Mouse (Mus musculus): Measurements from ENCODE around the gene Cnih3. TPM values are rescaled to one million over a fixed set of nuclear protein-coding genes. Genes with fewer than 3 reads are reported as not detected.

Gene Cnih3
- polyA plus RNA-seq, 1 experiment from 2014 or later, result 9.6 TPM

DNA sequence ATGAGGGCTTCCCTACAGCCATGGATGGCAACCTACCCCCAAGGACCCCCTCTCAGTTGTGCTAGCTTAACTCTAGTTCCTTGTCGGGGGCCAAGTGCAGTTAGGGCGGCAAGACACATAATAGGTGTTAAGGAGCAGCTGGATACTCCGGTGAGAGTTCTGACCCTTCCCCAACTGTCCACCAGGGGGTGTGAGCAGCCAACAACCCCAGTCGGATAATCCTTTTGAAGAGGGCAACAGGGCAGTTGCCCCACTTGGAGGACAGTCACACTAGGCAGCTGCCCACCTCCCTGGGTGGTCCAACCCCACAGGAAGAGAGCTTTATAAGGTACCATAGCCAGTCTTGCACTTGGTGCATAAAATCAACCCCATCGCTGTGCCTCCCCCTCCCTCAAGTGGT lies 112.6 kb downstream of the Cnih3 start:
- no peaks in the 10 kb centered on the region for H3K27me3 ChIP-seq

DNA sequence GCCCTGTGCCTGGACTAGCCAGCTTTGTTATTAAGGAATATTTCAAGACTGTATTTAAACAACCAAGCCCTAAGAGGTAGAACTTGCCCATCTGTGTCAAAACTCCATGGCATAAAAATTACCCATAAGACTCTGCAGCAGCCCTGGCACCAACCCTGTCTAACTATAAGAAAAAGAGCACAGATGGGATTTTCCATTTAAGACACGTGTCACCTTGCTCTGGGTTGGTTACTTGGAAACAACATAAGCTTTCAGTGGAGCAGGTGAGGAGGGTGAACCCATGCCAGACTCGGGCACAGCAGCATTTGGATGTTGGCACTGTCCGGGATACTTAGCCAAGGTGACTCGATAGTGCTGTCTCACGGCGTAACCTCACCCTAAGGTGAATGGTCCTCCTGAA lies 113.6 kb downstream of the Cnih3 start:
- no peak for ATAC-seq (ENCODE audit: low read depth)
- Histone ChIP-seq H3K9me3 (0 out of 2 replicates have a peak, but pooled peaks cover 2% of the 10 kb centered on the region), H3K36me3 (no peaks in the 10 kb centered on the region), H3K4me1 (replicated peaks) (peaks cover 10% of the 10 kb centered on the region), H3K4me3 (no peak overlapping the region), H3K27me3 (no peaks in the 10 kb centered on the region), H3K27ac (replicated peaks) (no peak overlapping the region), H3K4me2 (no peak overlapping the region), H3K9ac (no peak overlapping the region)
- 89% methylated on average over 6 of the region's 6 CpGs for WGBS

More for the DNA sequence above, 112.6 kb downstream of the Cnih3 start:
- ATAC-seq (ENCODE audit: low read depth), result no peak
- H3K27ac ChIP-seq (replicated peaks), result no peak overlapping the region
- WGBS, result 53% methylated on average over 5 of the region's 5 CpGs
- no peak overlapping the region for H3K4me3 ChIP-seq
- no peak overlapping the region for H3K9ac ChIP-seq
- H3K4me2 ChIP-seq, result no peak overlapping the region
- no peaks in the 10 kb centered on the region for H3K9me3 ChIP-seq
- peaks cover 10% of the 10 kb centered on the region for H3K4me1 ChIP-seq (replicated peaks)
- no peaks in the 10 kb centered on the region for H3K36me3 ChIP-seq

DNA sequence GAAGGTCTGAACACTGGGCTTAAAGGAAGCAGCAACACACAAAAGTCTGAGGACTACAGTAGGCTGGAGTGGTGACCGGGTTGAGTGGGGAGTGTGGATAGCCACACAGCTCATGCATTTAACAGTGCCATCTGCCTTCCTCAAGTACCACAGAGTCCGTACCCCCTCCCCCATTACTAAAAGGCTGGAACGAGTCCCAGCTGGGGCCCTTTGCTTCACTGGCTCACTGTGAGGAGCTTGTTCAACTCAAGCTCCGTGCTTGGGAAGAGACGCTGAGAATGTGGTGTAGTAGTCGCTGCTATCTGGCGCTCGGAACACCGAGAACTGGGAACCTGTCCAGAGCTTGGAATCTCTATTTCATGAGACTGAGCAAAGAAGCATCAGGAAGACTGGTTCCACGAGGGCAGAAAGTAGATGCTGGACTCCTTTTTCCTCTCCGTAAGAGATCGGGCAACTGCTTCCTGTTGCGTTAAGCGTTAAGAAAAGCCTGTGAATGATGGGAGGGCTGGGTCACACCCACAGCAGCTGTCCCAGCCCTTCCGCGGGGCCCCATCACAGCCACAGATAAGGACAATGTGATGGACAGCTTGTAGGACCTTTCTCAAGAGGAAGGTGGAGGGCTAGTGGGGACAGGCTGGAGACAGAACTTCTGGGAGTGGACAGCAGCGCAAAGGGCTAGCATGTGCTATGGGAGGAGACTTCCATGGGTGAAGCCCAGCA lies 114.3 kb downstream of the Cnih3 start:
- no peak overlapping the region for H3K4me2 ChIP-seq
- H3K36me3 ChIP-seq, result no peaks in the 10 kb centered on the region
- H3K4me3 ChIP-seq, result no peak overlapping the region
- no peak overlapping the region for H3K27ac ChIP-seq (replicated peaks)
- peaks cover 10% of the 10 kb centered on the region for H3K4me1 ChIP-seq (replicated peaks)
- ATAC-seq (ENCODE audit: low read depth), result peak; percentile 43; the same call in 1 of the 2 replicates
- no peaks in the 10 kb centered on the region for H3K27me3 ChIP-seq
- 72% methylated on average over 17 of the region's 17 CpGs for WGBS
- no peak overlapping the region for H3K9ac ChIP-seq
- peaks cover 9% of the 10 kb centered on the region; the same call in 1 of the 2 replicates for H3K9me3 ChIP-seq

DNA sequence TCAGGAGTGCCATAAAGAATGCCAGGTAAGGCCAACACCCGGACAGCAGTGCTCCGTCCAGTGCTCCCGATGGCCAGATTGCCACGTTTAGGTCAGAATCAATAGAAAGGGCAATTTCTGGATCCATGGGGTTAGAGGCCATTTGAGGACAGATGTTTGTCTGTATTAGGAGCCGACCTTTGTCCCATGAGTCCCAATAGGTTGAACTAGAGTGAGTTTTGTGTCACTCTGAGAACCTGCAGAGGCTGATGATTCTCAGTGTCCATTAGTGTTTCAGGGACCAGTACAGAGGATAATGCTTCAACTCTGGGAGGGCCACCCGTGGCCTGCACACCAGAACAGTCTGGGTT lies 114.9 kb downstream of the Cnih3 start:
- H3K36me3 ChIP-seq, result no peaks in the 10 kb centered on the region
- H3K27me3 ChIP-seq, result no peaks in the 10 kb centered on the region
- no peak overlapping the region for H3K9ac ChIP-seq
- no peak for ATAC-seq (ENCODE audit: low read depth)
- H3K4me1 ChIP-seq (replicated peaks), result peaks cover 10% of the 10 kb centered on the region
- H3K4me3 ChIP-seq, result no peak overlapping the region
- H3K4me2 ChIP-seq, result no peak overlapping the region
- 87% methylated on average over 6 of the region's 6 CpGs for WGBS
- no peak overlapping the region for H3K27ac ChIP-seq (replicated peaks)
- peaks cover 9% of the 10 kb centered on the region; the same call in 1 of the 2 replicates for H3K9me3 ChIP-seq

DNA sequence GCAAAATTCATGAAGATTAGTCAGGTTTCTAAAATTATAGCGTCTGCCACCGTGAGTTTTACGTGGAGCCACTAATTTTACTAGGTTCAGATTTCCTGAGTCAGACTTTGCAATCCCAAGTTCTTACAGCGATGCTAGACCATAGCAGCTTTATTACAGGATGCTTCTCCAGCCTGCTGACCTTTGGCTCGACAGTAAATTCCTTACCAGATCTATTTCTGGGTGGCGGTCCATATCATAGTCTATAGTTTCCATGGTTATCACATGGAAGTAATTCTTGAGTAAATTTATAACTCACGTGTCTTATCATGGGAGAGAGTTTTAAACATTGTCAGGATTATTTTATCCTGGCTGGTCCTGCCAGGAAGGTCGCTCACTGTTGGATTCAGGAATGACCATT lies 117.0 kb downstream of the Cnih3 start:
- Histone ChIP-seq H3K36me3 (no peaks in the 10 kb centered on the region), H3K9ac (no peak overlapping the region), H3K4me2 (no peak overlapping the region), H3K27me3 (no peaks in the 10 kb centered on the region), H3K4me3 (no peak overlapping the region), H3K27ac (replicated peaks) (no peak overlapping the region), H3K9me3 (peaks cover 9% of the 10 kb centered on the region; the same call in 1 of the 2 replicates), H3K4me1 (replicated peaks) (peaks cover 10% of the 10 kb centered on the region)
- no peak for ATAC-seq (ENCODE audit: low read depth)
- WGBS, result 82% methylated on average over 8 of the region's 8 CpGs

DNA sequence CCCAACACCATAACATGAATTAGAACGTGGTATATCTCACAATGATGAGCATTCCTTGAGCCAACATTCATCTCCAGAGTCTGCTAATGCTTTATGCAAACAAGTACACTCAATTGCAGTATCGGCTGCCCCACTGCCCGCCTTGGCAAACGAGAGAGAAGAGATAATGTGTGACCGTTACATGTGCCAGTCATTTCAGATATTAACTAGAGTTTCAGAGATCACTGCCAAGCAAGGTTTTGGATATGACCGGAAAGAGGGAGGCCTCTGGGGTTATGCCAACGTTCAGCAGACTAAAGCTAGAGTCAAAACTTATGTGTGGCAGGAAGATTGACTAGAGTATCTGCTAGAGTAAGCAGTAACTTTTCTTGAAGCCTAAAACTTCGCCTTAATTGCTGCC lies 123.7 kb downstream of the Cnih3 start:
- 85% methylated on average over 8 of the region's 8 CpGs for WGBS

DNA sequence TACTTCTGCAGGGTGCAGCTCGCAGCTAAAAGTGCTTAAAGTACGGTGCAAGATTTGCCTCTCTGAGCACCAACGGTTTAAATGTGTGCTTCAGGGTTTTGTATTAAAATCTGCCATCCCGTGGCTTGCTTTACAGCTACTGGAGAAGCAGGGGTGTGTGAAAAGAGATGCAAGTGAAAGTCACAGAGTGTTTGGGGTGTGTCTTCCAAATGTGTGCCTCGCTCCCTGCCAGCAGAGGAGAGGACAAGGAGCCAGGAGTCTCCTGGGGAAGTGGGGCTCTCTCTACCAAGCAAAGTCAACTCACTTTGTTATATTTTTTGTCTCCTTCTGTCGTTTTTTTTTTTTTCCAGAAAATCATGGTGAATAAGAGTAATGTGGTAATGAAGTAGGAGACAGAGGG lies 124.1 kb downstream of the Cnih3 start:
- 74% methylated on average over 6 of the region's 6 CpGs for WGBS

More for the DNA sequence above, 123.7 kb downstream of the Cnih3 start:
- H3K27me3 ChIP-seq, result no peaks in the 10 kb centered on the region
- H3K27ac ChIP-seq (replicated peaks), result no peak overlapping the region
- H3K9me3 ChIP-seq, result peaks cover 7% of the 10 kb centered on the region; the same call in 1 of the 2 replicates
- no peaks in the 10 kb centered on the region for H3K36me3 ChIP-seq
- ATAC-seq (ENCODE audit: low read depth), result no peak
- no peak overlapping the region for H3K4me3 ChIP-seq
- H3K4me1 ChIP-seq (replicated peaks), result peaks cover 5% of the 10 kb centered on the region
- no peak overlapping the region for H3K4me2 ChIP-seq
- no peak overlapping the region for H3K9ac ChIP-seq

DNA sequence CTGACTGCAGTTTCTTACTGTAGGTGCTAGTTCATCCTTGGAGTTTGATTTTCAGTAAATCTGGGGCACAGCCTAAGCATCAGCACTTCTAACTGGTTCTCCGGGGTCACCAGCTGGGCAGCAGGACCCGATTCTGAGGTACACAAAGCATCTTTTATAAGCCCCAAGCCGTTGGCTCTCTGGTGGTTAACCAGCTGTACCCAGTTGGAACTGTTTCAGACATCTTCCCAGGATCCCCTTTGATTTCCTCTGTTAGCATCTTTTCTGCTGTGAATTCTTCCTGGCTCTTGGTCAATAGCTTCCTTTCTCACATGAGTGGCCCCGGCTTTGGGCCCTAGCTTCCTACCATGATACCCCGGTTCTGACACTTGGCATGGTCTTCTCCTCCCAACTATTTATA lies 132.3 kb downstream of the Cnih3 start:
- no peak overlapping the region for H3K4me3 ChIP-seq
- no peak for ATAC-seq (ENCODE audit: low read depth)
- 67% methylated on average over 5 of the region's 5 CpGs for WGBS
- H3K27me3 ChIP-seq, result no peaks in the 10 kb centered on the region
- H3K36me3 ChIP-seq, result no peaks in the 10 kb centered on the region
- H3K9ac ChIP-seq, result no peak overlapping the region
- H3K27ac ChIP-seq (replicated peaks), result 0 out of 2 replicates have a peak overlapping the region, but pooled peaks have one; percentile 6
- H3K9me3 ChIP-seq, result no peaks in the 10 kb centered on the region
- H3K4me2 ChIP-seq, result no peak overlapping the region
- H3K4me1 ChIP-seq (replicated peaks), result peaks cover 15% of the 10 kb centered on the region

More for the DNA sequence above, 124.1 kb downstream of the Cnih3 start:
- Histone ChIP-seq H3K9me3 (0 out of 2 replicates have a peak, but pooled peaks cover 3% of the 10 kb centered on the region), H3K4me3 (no peak overlapping the region), H3K4me2 (no peak overlapping the region), H3K36me3 (no peaks in the 10 kb centered on the region), H3K9ac (no peak overlapping the region), H3K27ac (replicated peaks) (no peak overlapping the region), H3K27me3 (no peaks in the 10 kb centered on the region), H3K4me1 (replicated peaks) (peaks cover 5% of the 10 kb centered on the region)
- no peak for ATAC-seq (ENCODE audit: low read depth)

DNA sequence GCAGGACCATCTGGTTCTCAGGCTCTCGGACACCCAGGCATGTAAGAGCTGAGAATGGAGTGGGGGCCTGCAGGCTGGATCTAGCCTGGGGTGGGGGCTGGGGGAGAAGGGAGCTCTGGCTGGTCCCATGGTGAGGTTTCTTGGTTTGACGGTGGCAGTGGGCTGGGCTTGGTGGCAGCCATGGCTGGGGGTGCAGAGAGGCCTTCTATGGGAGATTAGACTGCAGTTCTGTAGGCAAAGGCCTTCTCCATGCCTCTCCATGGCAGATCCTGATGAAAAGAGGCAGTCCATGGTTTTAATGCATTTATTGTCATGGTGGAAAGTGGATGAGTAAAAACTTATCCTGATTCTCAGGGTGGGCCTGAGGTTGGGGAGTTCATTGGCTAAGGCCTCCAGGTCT lies 151.0 kb downstream of the Cnih3 start:
- WGBS, result 88% methylated on average over 2 of the region's 2 CpGs
- no peak overlapping the region for H3K4me3 ChIP-seq
- no peaks in the 10 kb centered on the region for H3K9me3 ChIP-seq

DNA sequence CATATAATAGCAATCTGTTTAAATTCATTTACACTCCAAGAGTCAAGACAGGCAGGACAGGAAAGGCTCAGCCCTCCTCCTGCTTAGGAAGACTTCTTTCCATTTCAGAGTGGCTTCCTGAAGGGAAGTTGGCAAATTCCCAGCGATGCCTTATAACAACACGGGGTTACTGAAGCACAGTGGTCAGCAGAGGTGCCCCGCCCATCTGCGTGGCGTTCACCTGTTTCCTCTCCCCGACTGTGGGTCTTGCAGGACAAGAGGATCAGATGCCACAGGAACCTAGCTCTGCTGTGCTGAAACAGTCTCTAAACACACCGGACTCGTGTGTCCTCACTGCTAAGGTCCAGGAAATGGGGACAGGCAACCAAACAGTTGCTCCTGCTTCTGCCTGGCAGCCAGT lies 152.9 kb downstream of the Cnih3 start:
- no peak for ATAC-seq (ENCODE audit: low read depth)

More for the DNA sequence above, 151.0 kb downstream of the Cnih3 start:
- H3K9ac ChIP-seq, result no peak overlapping the region
- no peaks in the 10 kb centered on the region for H3K36me3 ChIP-seq
- no peak overlapping the region for H3K27ac ChIP-seq (replicated peaks)
- H3K4me1 ChIP-seq (replicated peaks), result no peaks in the 10 kb centered on the region
- no peaks in the 10 kb centered on the region for H3K27me3 ChIP-seq
- no peak for ATAC-seq (ENCODE audit: low read depth)
- no peak overlapping the region for H3K4me2 ChIP-seq

More for the DNA sequence above, 152.9 kb downstream of the Cnih3 start:
- 76% methylated on average over 8 of the region's 8 CpGs for WGBS
- no peaks in the 10 kb centered on the region for H3K27me3 ChIP-seq
- H3K36me3 ChIP-seq, result no peaks in the 10 kb centered on the region
- no peaks in the 10 kb centered on the region for H3K9me3 ChIP-seq
- no peaks in the 10 kb centered on the region for H3K4me1 ChIP-seq (replicated peaks)
- H3K4me3 ChIP-seq, result no peak overlapping the region
- no peak overlapping the region for H3K27ac ChIP-seq (replicated peaks)
- H3K4me2 ChIP-seq, result no peak overlapping the region
- H3K9ac ChIP-seq, result no peak overlapping the region

Measured in neural tube, embryonic 13.5 days (tissue).